Mouse (Mus musculus): ENCODE measurements at regions not wholly inside any gene's neighbourhood (a gene's known extent, or its start where the extent isn't known, plus 50 kb on each side); places are given as distances from the start of the nearest gene placed in this dataset.

DNA sequence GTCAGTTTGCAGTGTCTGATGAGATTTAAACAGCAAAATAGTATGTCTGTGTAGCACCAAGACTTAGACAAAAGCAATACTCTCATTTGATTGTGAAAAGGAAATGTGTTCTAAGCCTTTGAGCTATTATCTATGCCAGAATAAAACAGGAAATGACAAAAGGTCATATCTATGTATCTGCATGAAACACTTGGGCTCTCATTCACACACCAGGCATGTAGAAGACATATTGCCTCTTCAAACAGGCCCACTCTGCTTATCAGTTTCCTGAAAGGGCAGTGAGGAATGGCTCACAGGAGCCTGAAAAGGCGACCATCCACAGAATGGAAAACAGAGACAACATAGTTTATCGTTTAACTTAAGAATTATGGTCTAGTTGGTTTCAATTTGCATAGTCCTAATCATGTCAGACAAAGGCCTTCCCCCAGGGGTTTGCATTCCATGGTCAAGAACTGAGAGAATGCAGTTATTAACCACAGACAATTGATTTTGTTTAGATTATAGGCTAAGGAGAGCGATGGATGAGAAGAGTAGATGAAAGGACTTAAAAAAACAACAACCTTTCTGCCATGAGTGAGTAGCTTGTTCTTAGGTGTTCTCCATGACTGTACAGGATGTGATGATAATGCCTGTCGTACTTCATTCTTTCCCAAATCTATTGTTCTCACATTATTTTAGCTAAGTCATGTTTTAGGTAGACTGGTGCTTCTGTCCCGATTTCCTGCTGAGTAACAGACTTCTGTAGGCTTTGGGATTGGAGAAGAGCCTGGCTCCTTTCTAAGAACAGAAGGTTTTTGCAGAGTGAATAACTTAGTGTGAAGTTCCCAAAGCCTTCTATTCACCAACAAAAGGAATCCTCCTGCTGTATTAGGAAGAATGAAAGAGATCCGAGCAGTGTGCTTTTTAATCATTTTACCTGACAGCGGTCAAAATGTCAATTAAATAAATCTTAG is 82.0 kb upstream of the Itga4 start:
- no peak for TF ChIP-seq CTCF (IDR thresholded peaks at IDR 0.05; ENCODE audit: extremely low read depth, insufficient read length, insufficient replicate concordance, low read depth, low read length)
- no peak for TF ChIP-seq POLR2A (IDR thresholded peaks at IDR 0.05; ENCODE audit: low read depth, low read length)

Data from small intestine, adult 2 months (tissue).